Mouse (Mus musculus): ENCODE results near the gene Tuba1c.

GRCm38 (mm10) chr15:99074019-99074599, 44.4 kb downstream of the Tuba1c start, which contains the start of gene Troap:
- no peak for TF ChIP-seq CTCF (conservative IDR thresholded peaks at IDR 0.05 in 1 of 2, IDR thresholded peaks at IDR 0.05 in 1 of 2; ENCODE audit: low read depth in 2 of 2, low read length in 2 of 2)
- no peak for TF ChIP-seq EP300 (IDR thresholded peaks at IDR 0.05; ENCODE audit: low read length)
- no peak for TF ChIP-seq POLR2AphosphoS2 (IDR thresholded peaks at IDR 0.05; ENCODE audit: low read depth, low read length)
- TF ChIP-seq USF1 (IDR thresholded peaks at IDR 0.05; ENCODE audit: low read depth, low read length) = no peak

Data from CH12.LX (cell line).